Mouse (Mus musculus) thymus, postnatal 14 days (tissue): ENCODE data around the gene Accs.

Source experiments
- DNase-seq: peaks from one replicate; pipeline ENCODE4 v3.0.0; 2021

The Accs gene

DNA sequence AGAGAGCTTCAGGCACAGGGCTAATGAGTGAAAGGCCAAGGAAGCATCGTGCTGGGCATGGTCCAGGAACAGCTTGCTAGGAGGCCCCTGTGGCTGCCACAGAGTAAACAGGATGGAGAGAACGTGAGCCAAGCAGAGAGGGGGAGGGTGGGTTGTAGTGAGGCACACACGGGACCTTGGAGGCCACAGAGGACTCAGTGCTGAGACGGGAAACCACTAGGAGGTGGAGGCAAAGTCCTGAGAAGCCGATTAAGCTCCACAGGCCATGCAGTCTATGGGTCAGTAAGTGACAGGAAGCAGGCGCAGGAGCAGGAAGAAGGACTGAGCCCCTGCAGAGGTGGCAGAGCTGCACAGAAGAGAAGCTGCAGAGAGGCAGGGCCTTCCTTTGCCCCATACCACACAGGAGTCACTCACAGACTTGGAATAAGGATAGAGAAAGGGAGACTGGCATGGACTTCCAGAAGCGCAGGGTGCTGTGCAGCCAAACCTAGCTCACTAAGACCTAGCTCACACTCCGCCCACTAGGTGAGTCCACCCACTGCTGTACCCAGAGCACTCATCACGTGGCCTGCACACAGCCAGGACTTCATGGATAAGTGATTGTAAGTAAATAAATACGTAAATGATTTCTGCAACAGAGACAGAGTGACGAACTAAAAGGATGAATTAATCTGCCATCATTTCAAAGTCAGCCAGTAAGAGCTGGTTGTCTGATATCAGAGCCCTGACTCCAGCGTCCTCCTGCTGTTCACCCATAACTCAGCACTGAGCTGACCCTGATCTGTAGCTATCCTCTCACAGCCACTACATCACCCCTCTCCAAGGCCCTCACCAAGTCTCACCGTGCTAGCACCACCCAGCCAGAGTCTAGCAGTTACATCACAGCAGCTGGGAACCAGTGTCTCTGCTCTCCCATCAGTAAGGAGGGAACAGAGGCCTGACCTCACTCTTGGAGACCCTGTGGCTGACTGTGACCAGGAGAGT lies 57.9 kb downstream of the Accs start:
- DNase-seq, result no peak

DNA sequence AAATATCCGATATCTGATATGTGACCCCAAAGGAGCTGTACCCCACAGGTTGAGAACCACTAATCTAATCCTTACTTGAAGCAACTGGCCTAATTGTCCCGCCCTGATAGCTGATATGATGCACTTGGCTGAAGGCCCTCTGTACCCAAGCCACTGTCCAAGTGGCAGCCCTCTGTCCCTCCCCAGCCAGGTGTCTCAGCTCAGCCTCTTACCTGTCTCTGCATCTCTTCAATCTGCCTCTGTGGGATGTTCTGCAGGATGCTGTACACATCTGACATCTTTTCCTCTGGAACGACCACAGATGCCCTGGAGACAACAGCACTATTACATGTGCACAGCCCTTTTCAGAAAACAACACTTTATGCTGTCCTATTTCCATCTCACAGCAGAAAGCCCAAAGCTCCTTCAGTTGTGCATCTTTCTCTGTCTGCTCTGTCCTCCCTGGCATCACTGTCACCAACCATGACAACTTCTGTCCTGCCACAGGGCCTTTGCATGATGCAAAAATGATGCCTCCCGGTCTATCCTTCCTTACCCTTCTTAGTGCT lies 58.9 kb downstream of the Accs start:
- no peak for DNase-seq

- DNase-seq, result no peak
These were observed 61.2 kb downstream of the Accs start for GRCm38 (mm10) chr2:93788557-93788956.

GRCm38 (mm10) chr2:93786175-93786574 lies 63.6 kb downstream of the Accs start:
- DNase-seq, result peak; percentile 61

DNA sequence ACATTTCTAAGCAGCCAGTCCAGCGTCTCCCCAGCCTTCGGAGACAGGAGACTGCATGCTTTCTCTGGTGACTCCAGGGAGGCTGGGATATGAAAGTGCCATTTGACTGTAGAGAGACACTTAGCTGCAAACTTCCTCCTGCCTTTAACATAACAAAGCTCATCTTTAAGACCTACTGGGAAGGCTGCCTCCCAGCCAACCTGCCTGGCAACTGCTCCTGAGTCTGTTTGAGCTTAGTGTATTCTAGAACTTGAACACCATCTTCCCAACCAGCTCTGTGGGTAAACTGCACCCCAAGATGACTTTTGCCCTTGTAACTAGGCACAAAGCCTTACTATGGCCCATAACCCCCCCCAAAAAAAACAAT lies 64.3 kb downstream of the Accs start:
- DNase-seq, result no peak

GRCm38 (mm10) chr2:93784721-93785431 lies 64.9 kb downstream of the Accs start:
- no peak for DNase-seq

DNA sequence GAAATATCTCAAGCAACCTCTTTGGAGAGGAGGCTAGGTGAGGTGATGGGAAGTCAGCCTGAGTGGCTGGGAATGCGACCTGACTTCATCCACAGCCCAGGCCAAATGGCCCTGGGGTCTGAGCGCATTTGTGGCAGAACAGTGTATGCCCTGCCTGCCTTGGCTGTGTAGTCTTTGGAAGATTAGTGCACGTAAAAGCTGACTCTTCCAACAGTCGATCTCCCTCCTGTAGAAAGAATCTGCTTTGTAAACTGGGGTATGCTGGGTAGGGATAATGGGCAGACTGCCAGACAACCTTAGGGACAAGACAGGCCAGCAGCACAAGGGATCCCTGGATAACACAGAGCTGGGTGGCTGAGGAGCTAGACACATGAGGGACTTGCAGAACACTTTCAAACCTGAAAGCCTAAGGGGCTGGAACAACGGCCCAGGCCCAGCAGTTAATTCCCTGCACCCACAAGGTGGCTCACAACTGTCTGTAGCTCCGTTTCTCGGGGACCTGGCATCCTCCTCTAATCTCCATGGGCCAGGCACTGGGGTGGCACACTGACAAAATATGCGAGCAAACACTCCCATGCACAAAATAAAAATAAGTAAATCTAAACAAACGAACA lies 65.7 kb downstream of the Accs start:
- no peak for DNase-seq
